Mouse (Mus musculus): ENCODE data around the gene Stmn3.

- no peak for TF ChIP-seq GATA1 (IDR thresholded peaks at IDR 0.05; ENCODE audit: borderline replicate concordance, low read length)
- TF ChIP-seq FLI1 (IDR thresholded peaks at IDR 0.05; ENCODE audit: low read length) = no peak
These were observed 49.6 kb upstream of the Stmn3 start for GRCm38 (mm10) chr2:181363946-181364345.
